Mouse (Mus musculus) midbrain, postnatal 0 days (tissue): Measurements from ENCODE around the gene Anks6. TPM values are rescaled to one million over a fixed set of nuclear protein-coding genes. Genes with fewer than 3 reads are reported as not detected.

Source experiments
- ATAC-seq: fragments of 200-750 bp; cut with Nextera tagmentation; 2 replicates; pipeline ENCODE4 v1.8.0; 2017; ENCODE audit warnings: moderate number of reproducible peaks, mild to moderate bottlenecking, moderate TSS enrichment, moderate library complexity; ENCODE audit not compliant: low FRiP score
- DNase-seq: peaks from one replicate; pipeline ENCODE4 v3.0.0-alpha.2; 2015; ENCODE audit warnings: low spot score
- H3K27ac ChIP-seq: fragments of 300-500 bp; sonication (generic); 2 replicates; pipeline ENCODE4 v1.5.1; 2014; ENCODE audit warnings: low read depth, mild to moderate bottlenecking, low read length, mixed read lengths
- H3K27me3 ChIP-seq: fragments of 300-500 bp; sonication (generic); 2 replicates; pipeline ENCODE4 v1.6.1; 2014; ENCODE audit warnings: low read length, control low read depth, mixed read lengths; ENCODE audit not compliant: insufficient read depth
- H3K36me3 ChIP-seq: fragments of 300-500 bp; sonication (generic); 2 replicates; pipeline ENCODE4 v1.6.1; 2014; ENCODE audit warnings: low read length, control low read depth, mixed read lengths; ENCODE audit not compliant: insufficient read depth
- H3K4me1 ChIP-seq: fragments of 300-500 bp; sonication (generic); 2 replicates; pipeline ENCODE4 v1.6.1; 2014; ENCODE audit warnings: mild to moderate bottlenecking, control low read depth, antibody characterized with exemption, low read length, mixed read lengths; ENCODE audit not compliant: insufficient read depth
- H3K4me2 ChIP-seq: fragments of 300-500 bp; sonication (generic); 2 replicates; pipeline ENCODE4 v1.6.1; 2014; ENCODE audit warnings: low read depth, mild to moderate bottlenecking, low read length, mixed read lengths; ENCODE audit not compliant: poor library complexity, severe bottlenecking
- H3K4me3 ChIP-seq: fragments of 300-500 bp; sonication (generic); 2 replicates; pipeline ENCODE4 v1.5.1; 2014; ENCODE audit warnings: low read depth, mild to moderate bottlenecking, low read length, moderate library complexity
- H3K9ac ChIP-seq: fragments of 300-500 bp; sonication (generic); replicated peaks from 2 replicates; pipeline ENCODE4 v1.6.1; 2014; ENCODE audit warnings: mild to moderate bottlenecking, low read length, moderate library complexity, mixed read lengths; ENCODE audit not compliant: poor library complexity, severe bottlenecking
- H3K9me3 ChIP-seq: fragments of 300-500 bp; sonication (generic); 2 replicates; pipeline ENCODE4 v1.6.1; 2016; ENCODE audit warnings: low read length, control low read depth
- CTCF ChIP-seq: IDR thresholded peaks from 2 replicates; pipeline ENCODE4 v1.5.1; 2016; ENCODE audit warnings: antibody characterized with exemption, mild to moderate bottlenecking
- WGBS: fragments of 180-500 bp; shearing (Covaris S2); extraction: QIAGEN DNeasy Blood & Tissue Kit; methylation state at CpG from one replicate; pipeline ENCODE4 v1.1.7; 2014; 5-methylcytosine and 5-hydroxymethylcytosine counted together
- polyA plus RNA-seq: library from polyadenylated mRNA; unstranded; fragments of >200 nt; fragmentation: Nextera tagmentation; extraction: Ambion mirVana; gene quantifications from 2 replicates; pipeline ENCODE4 v1.2.1, GENCODE M21; 2015
- total RNA-seq: library from RNA; depleted of rRNA; stranded (reverse); fragments of >200 nt; gene quantifications from 2 replicates; pipeline ENCODE4 v1.2.3, GENCODE M21; 2014

Anks6 gene
- total and polyA plus RNA-seq, 2 experiments from 2014 or later: 3.0 to 17.9 TPM

DNA sequence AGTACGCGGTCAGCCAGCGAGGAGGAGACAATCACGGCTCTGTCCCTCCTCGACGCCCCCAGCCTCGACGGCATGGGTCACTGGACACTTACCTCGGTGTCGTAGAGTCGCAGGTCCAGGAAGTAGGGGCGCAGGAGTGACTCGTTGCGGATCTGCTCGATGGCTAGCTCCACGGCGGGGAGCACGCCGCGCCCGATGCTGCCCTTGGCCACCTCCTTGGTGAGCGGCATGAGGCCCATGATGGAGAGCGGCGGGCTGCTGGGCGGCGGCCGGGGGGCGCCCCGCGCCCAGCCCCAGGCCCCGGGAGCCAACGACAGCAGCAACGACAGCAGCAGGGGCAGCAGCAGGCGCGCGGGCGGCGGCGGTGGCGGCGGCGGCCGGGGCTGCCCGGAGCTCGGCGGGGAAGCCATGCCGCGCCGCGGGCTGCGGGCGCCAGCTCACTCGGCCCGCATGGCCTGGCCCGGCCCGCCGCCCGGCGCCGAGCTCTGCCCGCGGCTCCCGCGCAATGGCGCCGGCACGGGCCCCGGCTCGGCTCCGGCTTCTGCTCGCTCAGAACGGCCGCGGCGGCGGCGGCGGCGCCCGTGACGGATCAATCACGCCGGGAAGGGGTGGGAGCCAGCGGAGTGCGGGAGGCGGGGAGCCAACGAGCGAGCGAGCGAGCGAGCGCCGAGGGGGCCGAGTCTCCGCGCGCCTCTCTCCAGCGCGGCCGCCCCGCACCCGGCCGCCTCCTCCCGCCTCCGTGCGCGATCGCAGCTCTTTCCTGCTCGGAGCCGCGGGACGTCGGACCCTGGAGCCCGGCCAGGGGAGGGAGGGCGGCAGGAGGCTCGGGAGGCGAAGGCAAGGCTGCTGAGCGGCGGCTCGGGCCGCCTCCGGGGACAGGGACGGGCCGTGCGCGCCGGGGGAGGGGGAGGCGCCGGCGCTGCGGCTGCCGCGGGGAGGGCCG, 65.9 kb downstream of the Anks6 start, which contains the start of gene Gabbr2:
Gabbr2 (minus strand) TSS at position 858 of the 943 bp plus-strand sequence.
- H3K4me3 ChIP-seq: peak within 1 kb of the TSS; percentile 76
- peak within 1 kb of the TSS; percentile 93 for H3K9ac ChIP-seq
- peak within 1 kb of the TSS; percentile 91 for H3K27ac ChIP-seq
- WGBS: under 1% methylated on average over 66 of the region's 134 CpGs
- TF ChIP-seq CTCF: no peak
- no peaks in the 10 kb centered on the region for H3K27me3 ChIP-seq
- peak; percentile 73 for DNase-seq
- H3K4me2 ChIP-seq: peak within 1 kb of the TSS; percentile 92
- H3K36me3 ChIP-seq: no peaks in the 10 kb centered on the region
- H3K4me1 ChIP-seq: peaks cover 12% of the 10 kb centered on the region
- no peaks in the 10 kb centered on the region for H3K9me3 ChIP-seq
- ATAC-seq: peak; percentile 74

DNA sequence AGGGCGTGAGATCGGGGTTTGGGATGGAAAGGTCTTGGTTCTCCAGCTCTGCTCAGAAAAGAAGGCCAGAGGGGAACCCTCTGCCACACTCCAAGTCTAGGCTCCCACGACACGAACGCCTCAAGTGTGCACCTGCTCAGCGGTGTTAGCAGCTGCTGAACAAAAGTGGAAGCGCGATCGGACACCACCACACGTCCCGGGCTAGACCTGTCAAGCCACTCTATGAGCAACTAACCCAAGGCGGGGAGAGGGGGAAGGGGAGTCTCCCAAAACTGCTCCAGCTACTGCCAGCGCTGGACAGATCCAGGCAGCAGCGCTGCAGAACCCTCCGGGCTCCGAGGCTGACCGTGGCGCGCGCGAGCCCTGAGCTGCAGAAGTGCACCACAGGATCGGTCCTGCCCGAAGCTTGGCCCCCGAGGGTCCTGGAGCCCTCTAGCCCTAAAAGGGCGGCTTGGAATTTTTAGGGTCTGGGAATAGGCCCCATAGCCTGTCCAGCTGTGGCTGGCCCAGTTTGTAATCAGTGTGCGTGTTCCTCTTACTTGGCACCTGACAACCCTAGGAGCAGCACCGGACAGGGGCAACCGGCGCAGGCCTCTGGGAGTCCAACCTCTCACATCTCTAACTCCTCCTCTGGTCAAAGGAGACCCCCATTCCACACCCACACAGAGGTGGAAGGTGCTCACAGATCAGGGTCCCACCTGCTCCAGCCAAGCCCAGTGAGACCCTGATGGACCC, 66.8 kb downstream of the Anks6 start:
- DNase-seq: no peak
- peak overlapping the region; percentile 76 for H3K4me3 ChIP-seq
- 2% methylated on average over 28 of the region's 29 CpGs for WGBS
- H3K4me1 ChIP-seq: peaks cover 12% of the 10 kb centered on the region
- no peaks in the 10 kb centered on the region for H3K36me3 ChIP-seq
- peak; percentile 20; the same call in 1 of the 2 replicates for ATAC-seq
- H3K27me3 ChIP-seq: no peaks in the 10 kb centered on the region
- no peaks in the 10 kb centered on the region for H3K9me3 ChIP-seq
- peak overlapping the region; percentile 93 for H3K9ac ChIP-seq
- peak overlapping the region; percentile 91 for H3K27ac ChIP-seq
- no peak for TF ChIP-seq CTCF
- H3K4me2 ChIP-seq: peak overlapping the region; percentile 92

DNA sequence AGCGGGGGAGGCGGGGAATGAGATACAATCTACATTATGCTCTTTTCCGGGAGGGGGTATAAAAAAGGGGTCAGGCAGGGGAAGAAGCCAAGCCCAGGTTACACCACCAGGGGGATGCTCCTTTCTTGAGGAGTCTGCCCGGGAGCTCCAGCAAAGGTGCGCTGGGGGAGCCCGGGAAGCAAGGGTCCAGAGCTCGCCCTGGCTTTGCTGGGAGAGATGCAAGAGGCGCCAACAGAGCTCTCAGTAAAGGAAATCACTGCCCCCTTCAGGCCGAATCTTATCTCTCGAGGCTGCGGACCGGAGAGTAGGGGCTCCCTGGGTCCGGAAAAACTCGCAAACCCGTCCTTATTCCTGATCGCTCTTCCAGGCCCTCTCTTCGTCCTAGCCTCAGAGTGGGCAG, 67.4 kb downstream of the Anks6 start:
- Histone ChIP-seq H3K9ac (peak overlapping the region; percentile 93), H3K27ac (peak overlapping the region; percentile 91), H3K4me3 (peak overlapping the region; percentile 76), H3K9me3 (no peaks in the 10 kb centered on the region), H3K27me3 (no peaks in the 10 kb centered on the region), H3K4me1 (peaks cover 12% of the 10 kb centered on the region), H3K4me2 (peak overlapping the region; percentile 92), H3K36me3 (no peaks in the 10 kb centered on the region)
- peak; percentile 77 for TF ChIP-seq CTCF
- peak; percentile 39; the same call in 1 of the 2 replicates for ATAC-seq
- 2% methylated on average over 17 of the region's 17 CpGs for WGBS
- peak; percentile 94 for DNase-seq

DNA sequence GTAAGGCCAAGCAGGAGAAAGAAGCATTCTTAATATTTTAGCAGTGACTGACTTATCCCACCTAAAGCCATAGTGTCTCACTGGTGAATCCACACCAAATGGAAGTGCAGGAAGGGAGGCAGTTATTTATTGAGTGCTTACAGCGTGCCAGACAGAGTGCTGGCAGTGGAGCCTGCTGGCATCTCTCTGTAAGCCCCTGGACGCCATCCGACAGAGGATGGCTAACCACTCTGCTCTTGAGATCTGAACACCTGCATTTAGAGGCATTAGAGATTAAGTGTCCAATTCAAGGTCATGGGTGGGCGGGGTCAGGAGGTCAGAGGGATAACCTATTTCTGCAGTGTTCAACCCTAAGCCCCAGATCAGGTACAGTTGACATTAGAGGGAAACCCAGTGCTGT, 68.4 kb downstream of the Anks6 start:
- H3K4me3 ChIP-seq: peak overlapping the region; percentile 76; the same call in 1 of the 2 replicates
- no peak for ATAC-seq
- no peak for TF ChIP-seq CTCF
- no peak overlapping the region; the same call in 1 of the 2 replicates for H3K9ac ChIP-seq
- no peak overlapping the region for H3K27ac ChIP-seq
- H3K9me3 ChIP-seq: no peaks in the 10 kb centered on the region
- 68% methylated on average over 4 of the region's 4 CpGs for WGBS
- H3K4me2 ChIP-seq: peak overlapping the region; percentile 92
- DNase-seq: no peak
- H3K36me3 ChIP-seq: no peaks in the 10 kb centered on the region
- peaks cover 12% of the 10 kb centered on the region for H3K4me1 ChIP-seq
- no peaks in the 10 kb centered on the region for H3K27me3 ChIP-seq

DNA sequence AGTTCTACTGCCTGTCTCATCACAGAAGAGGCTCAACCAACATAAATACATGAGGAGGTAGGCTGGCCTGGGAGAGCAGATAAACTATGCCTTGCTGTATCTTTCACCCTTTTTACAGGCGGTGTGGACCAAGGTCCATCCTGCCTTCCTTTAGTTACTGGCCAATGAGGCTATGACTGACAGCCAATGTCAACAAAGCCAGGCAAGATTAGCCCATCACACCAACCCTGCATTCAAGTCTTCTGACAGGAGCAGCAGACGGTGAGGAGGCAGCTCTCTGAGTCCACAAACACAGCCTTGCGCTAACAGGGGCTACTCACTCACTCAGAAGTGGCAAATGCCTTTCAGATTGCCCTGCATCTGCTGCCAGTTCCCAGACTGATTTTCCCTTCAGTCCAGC, 69.0 kb downstream of the Anks6 start:
- H3K4me2 ChIP-seq: peak overlapping the region; percentile 6; the same call in 1 of the 2 replicates
- no peak overlapping the region for H3K9ac ChIP-seq
- no peak for DNase-seq
- no peaks in the 10 kb centered on the region for H3K27me3 ChIP-seq
- ATAC-seq: no peak
- no peak overlapping the region for H3K4me3 ChIP-seq
- WGBS: 59% methylated on average over 3 of the region's 3 CpGs
- TF ChIP-seq CTCF: no peak
- H3K36me3 ChIP-seq: no peaks in the 10 kb centered on the region
- H3K9me3 ChIP-seq: no peaks in the 10 kb centered on the region
- no peak overlapping the region for H3K27ac ChIP-seq
- peaks cover 12% of the 10 kb centered on the region for H3K4me1 ChIP-seq
